Mouse (Mus musculus) macrophage (primary cell): ENCODE measurements at regions not wholly inside any gene's neighbourhood (a gene's known extent, or its start where the extent isn't known, plus 50 kb on each side); places are given as distances from the start of the nearest gene placed in this dataset.

Source experiments
- H3K27ac ChIP-seq: fragments of 350-480 bp; formaldehyde crosslinking; 2 replicates; pipeline ENCODE4 v1.9.0; 2021
- H3K36me3 ChIP-seq: fragments of 350-480 bp; formaldehyde crosslinking; 2 replicates; pipeline ENCODE4 v1.9.0; 2021; ENCODE audit errors: inconsistent target
- H3K4me3 ChIP-seq: fragments of 350-480 bp; formaldehyde crosslinking; 2 replicates; pipeline ENCODE4 v1.9.0; 2021; ENCODE audit errors: inconsistent target
- H3K79me2 ChIP-seq: fragments of 350-480 bp; formaldehyde crosslinking; 2 replicates; pipeline ENCODE4 v1.9.0; 2021; ENCODE audit errors: inconsistent target
- WGBS: methylation state at CpG from one replicate; pipeline ENCODE4 v1.1.7; 2026; ENCODE audit warnings: inconsistent platforms; ENCODE audit not compliant: missing documents; 5-methylcytosine and 5-hydroxymethylcytosine counted together

- H3K4me3 ChIP-seq: no peak overlapping the region
- WGBS: 69% methylated on average over 10 of the region's 10 CpGs
These were observed 307.9 kb downstream of the Mtx2 start for GRCm38 (mm10) chr2:75133298-75134080.

GRCm38 (mm10) chr2:75136618-75137017 is 311.0 kb downstream of the Mtx2 start:
- Histone ChIP-seq H3K27ac (no peak overlapping the region), H3K36me3 (no peaks in the 10 kb centered on the region), H3K4me3 (no peak overlapping the region), H3K79me2 (no peaks in the 10 kb centered on the region)
- WGBS: 40% methylated on average over 8 of the region's 8 CpGs

More at GRCm38 (mm10) chr2:75133298-75134080, 307.9 kb downstream of the Mtx2 start:
- Histone ChIP-seq H3K79me2 (no peaks in the 10 kb centered on the region), H3K27ac (no peak overlapping the region), H3K36me3 (no peaks in the 10 kb centered on the region)

DNA sequence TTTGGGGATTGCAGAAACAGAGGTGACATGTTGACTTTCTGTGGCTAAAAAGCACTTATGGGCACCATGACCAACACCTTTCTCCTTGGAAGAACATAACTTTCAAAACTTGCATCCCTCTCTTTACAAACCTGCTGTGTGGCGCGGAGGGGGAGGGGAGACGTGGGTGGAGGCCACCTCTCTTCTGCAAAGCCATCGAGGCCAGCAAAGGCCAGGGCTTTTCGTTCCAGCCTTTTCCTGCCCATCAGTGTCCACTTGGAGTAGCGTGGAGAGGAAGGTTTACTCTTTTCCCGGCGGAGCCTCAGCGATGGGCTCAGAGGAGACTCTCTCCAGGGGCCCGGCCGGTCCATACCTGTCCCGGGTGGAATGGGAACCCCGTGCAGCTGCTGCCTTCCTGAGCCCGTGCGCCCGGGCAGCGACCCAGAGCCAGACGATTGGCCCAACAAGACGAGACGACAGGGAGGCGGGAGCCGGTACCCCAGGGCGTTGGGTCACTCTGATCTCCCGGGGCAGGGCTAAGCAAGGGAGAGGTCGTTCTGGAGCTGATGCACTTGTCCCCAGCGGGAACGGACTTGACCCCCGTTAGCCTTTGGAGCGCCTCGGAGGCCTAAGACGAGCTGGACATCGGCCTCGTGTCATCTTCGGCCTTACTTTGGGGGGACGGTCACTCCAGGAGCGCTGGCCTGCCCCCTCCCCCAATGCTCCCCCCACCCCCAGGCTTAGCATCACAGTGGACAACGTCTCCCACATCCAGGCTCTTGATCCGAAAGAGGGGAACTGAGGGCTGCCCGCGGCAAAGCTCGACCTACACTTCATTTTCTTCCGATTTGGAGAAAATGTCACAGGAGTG is 311.8 kb downstream of the Mtx2 start:
- no peak overlapping the region for H3K4me3 ChIP-seq
- WGBS: 3% methylated on average over 42 of the region's 42 CpGs
- no peaks in the 10 kb centered on the region for H3K79me2 ChIP-seq
- H3K36me3 ChIP-seq: no peaks in the 10 kb centered on the region
- no peak overlapping the region for H3K27ac ChIP-seq

- Histone ChIP-seq H3K4me3 (no peak overlapping the region), H3K36me3 (no peaks in the 10 kb centered on the region), H3K79me2 (no peaks in the 10 kb centered on the region), H3K27ac (no peak overlapping the region)
- 9% methylated on average over 29 of the region's 29 CpGs for WGBS
These were observed 312.6 kb downstream of the Mtx2 start for GRCm38 (mm10) chr2:75137983-75138745.

DNA sequence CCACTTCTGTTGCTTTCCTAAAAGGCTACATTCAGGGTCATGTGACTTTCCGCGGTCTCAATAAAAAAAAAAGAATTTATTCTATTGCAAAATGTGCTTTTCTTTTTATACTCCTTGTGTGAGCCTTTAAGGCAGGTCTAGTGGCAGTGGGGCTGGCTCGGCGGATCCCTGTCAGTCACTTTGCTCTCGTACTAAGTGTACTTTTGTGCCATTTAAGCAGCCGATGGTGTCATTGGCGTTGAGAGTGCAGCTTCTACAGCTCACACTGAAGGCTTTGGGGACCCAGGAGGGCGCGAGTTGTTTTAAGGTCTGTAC is 313.1 kb downstream of the Mtx2 start:
- WGBS: 37% methylated on average over 8 of the region's 9 CpGs
- Histone ChIP-seq H3K36me3 (no peaks in the 10 kb centered on the region), H3K79me2 (no peaks in the 10 kb centered on the region), H3K27ac (no peak overlapping the region), H3K4me3 (no peak overlapping the region)

GRCm38 (mm10) chr2:75139544-75139943 is 313.9 kb downstream of the Mtx2 start:
- Histone ChIP-seq H3K36me3 (no peaks in the 10 kb centered on the region), H3K27ac (no peak overlapping the region), H3K4me3 (no peak overlapping the region), H3K79me2 (no peaks in the 10 kb centered on the region)
- 63% methylated on average over 2 of the region's 2 CpGs for WGBS

GRCm38 (mm10) chr2:75142675-75143074 is 317.1 kb downstream of the Mtx2 start:
- WGBS: 29% methylated on average over 2 of the region's 2 CpGs
- no peaks in the 10 kb centered on the region for H3K79me2 ChIP-seq
- H3K27ac ChIP-seq: no peak overlapping the region
- no peaks in the 10 kb centered on the region for H3K36me3 ChIP-seq
- H3K4me3 ChIP-seq: no peak overlapping the region

DNA sequence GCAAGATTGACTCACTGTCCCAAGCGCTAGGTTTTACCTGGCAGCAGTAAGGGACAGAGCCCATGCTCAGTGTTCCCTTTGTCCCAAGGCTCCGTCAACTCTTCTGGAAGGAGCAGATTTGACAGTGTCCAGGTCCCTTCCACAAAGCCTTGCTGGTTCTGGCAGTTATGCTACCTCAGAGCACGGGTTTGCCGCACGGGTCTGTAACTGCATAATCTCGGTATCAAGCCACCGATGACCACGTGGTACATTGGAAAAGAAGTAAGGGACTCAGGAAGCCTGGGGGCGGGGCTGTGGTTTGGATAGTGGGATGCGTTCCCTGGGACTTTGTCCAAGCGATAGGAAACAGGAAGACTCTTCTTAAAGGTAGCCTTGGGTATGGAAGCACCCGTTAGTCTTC is 319.3 kb downstream of the Mtx2 start:
- Histone ChIP-seq H3K4me3 (no peak overlapping the region), H3K27ac (no peak overlapping the region), H3K36me3 (no peaks in the 10 kb centered on the region), H3K79me2 (no peaks in the 10 kb centered on the region)
- WGBS: 59% methylated on average over 12 of the region's 12 CpGs

DNA sequence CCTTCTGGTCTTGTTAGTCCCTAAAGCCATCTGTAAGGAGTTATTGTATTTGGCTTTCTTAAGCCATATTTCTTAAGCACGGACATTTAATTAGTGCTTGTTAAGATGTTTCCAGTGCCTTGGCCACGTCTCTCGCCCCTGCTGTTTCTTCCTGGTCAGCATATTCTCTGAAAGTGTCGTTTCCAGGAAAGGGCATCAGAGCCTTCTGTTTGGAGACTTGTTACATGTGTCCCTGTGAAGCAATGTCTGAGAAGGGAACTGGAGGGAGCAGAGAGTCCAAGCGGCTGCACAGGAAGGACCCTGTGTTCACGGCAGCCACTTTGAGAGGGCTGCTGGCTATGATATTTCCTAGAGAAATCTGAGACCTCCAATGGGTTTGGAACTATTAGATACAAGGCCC is 320.7 kb downstream of the Mtx2 start:
- Histone ChIP-seq H3K27ac (no peak overlapping the region), H3K36me3 (no peaks in the 10 kb centered on the region), H3K79me2 (no peaks in the 10 kb centered on the region), H3K4me3 (no peak overlapping the region)
- 63% methylated on average over 6 of the region's 6 CpGs for WGBS

GRCm38 (mm10) chr2:75147399-75147798 is 321.8 kb downstream of the Mtx2 start:
- no peak overlapping the region for H3K27ac ChIP-seq
- no peaks in the 10 kb centered on the region for H3K36me3 ChIP-seq
- no peaks in the 10 kb centered on the region for H3K79me2 ChIP-seq
- H3K4me3 ChIP-seq: no peak overlapping the region
- WGBS: 82% methylated on average over 9 of the region's 9 CpGs

GRCm38 (mm10) chr2:75147967-75148366 is 322.4 kb downstream of the Mtx2 start:
- WGBS: 62% methylated on average over 8 of the region's 8 CpGs

DNA sequence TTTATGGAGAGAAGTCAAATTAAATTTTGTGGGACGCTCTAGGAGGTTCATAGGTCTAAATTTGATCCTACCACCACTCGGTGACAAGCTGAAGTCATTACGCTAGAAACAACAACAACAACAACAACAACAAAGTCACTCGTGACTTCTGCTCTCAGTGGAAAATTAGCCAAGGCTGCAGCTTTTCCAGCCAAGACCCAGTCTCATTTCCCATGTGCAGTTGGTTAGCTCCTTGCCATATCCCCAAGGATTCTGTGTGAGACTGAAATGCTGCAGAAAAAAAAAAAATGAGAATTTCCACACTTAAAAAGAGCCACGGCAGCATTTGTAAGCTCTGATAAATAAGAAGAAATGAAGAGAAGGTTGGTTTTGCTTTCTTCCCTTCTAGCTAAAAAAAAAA is 323.4 kb downstream of the Mtx2 start:
- Histone ChIP-seq H3K36me3 (no peaks in the 10 kb centered on the region), H3K79me2 (no peaks in the 10 kb centered on the region), H3K4me3 (no peak overlapping the region), H3K27ac (no peak overlapping the region)
- WGBS: 90% methylated on average over 4 of the region's 5 CpGs

More at GRCm38 (mm10) chr2:75147967-75148366, 322.4 kb downstream of the Mtx2 start:
- Histone ChIP-seq H3K36me3 (no peaks in the 10 kb centered on the region), H3K27ac (no peak overlapping the region), H3K4me3 (no peak overlapping the region), H3K79me2 (no peaks in the 10 kb centered on the region)

- no peak overlapping the region for H3K4me3 ChIP-seq
- H3K79me2 ChIP-seq: no peaks in the 10 kb centered on the region
- 11% methylated on average over 12 of the region's 12 CpGs for WGBS
- H3K36me3 ChIP-seq: no peaks in the 10 kb centered on the region
- H3K27ac ChIP-seq: no peak overlapping the region
These were observed 324.0 kb downstream of the Mtx2 start for GRCm38 (mm10) chr2:75149562-75149961.

GRCm38 (mm10) chr2:75150986-75151385 is 325.4 kb downstream of the Mtx2 start:
- no peaks in the 10 kb centered on the region for H3K79me2 ChIP-seq
- no peak overlapping the region for H3K4me3 ChIP-seq
- no peaks in the 10 kb centered on the region for H3K36me3 ChIP-seq
- WGBS: 10% methylated on average over 4 of the region's 6 CpGs
- H3K27ac ChIP-seq: no peak overlapping the region

DNA sequence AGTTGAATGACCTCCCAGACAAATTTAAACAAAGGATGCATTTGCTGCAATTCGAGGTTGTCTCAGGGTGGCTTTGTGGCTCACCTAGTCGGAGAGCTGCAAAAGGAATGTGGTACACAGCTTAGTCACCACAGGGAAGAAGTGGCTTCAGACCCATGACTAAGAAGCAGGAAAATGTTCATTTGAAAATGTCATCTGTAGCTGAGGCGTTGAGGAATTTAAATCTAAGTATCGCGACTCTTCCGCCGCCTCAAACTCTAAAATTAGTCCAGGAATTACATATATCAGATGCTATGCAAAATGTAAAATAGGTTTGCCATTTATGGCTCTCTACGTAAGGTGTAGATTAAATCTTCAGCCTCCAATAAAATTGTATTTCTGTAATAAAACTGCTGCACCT is 325.9 kb downstream of the Mtx2 start:
- no peaks in the 10 kb centered on the region for H3K79me2 ChIP-seq
- no peak overlapping the region for H3K4me3 ChIP-seq
- 86% methylated on average over 7 of the region's 8 CpGs for WGBS
- no peaks in the 10 kb centered on the region for H3K36me3 ChIP-seq
- no peak overlapping the region for H3K27ac ChIP-seq
